Mouse (Mus musculus): ENCODE data around the gene Immp2l. TPM values are rescaled to one million over a fixed set of nuclear protein-coding genes. Genes with fewer than 3 reads are reported as not detected.

Immp2l gene
- total and polyA plus RNA-seq, 2 experiments from 2014 or later: 1.7 to 10.9 TPM

DNA sequence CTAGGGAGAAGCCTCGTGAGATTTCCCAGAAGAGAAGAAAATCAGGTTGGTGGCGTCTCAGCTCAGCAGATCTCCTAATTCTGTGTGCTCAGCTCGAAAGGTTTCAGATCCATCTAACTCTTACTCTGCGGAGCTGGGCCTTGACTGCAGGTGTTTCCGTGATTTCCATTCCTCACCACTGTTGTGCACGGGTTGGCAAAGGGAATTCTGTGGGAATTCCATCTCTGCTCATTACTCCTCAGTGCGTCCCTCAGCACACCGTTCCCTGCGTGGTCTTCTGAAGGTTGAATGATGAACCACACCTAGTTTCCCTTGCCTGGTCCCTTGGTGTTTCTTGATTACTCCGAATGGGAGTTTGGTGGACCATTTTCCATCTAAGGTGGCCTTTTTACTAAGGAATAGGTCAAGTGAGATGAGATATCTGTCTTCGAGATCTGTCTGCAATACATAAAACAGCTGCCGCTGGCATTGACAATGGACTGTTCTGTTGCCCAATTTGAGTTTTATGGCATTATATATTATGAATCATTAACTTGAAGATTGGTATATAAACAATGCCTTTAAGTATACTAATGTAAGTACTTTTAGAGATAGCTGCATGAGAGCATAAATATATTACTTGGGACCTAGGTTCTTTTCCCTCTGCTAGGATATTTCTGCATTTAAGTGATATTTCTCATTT, 23.3 kb downstream of the Immp2l start:
- no peak for ATAC-seq
- Histone ChIP-seq H3K4me1 (ENCODE audit: insufficient read depth, low read length) (no peaks in the 10 kb centered on the region), H3K9me3 (ENCODE audit: low read length) (no peaks in the 10 kb centered on the region), H3K27me3 (ENCODE audit: insufficient read depth, low read length) (no peaks in the 10 kb centered on the region), H3K27ac (no peak overlapping the region), H3K4me3 (ENCODE audit: low read length) (no peak overlapping the region), H3K9ac (replicated peaks; ENCODE audit: low read length) (no peak overlapping the region), H3K36me3 (ENCODE audit: insufficient read depth, low read length) (no peaks in the 10 kb centered on the region), H3K4me2 (ENCODE audit: low read depth, low read length) (no peak overlapping the region)
- no peak for TF ChIP-seq CTCF (IDR thresholded peaks at IDR 0.05; ENCODE audit: low read depth)
- no peak for DNase-seq (ENCODE audit: low spot score)
- 87% methylated on average over 12 of the region's 12 CpGs for WGBS

DNA sequence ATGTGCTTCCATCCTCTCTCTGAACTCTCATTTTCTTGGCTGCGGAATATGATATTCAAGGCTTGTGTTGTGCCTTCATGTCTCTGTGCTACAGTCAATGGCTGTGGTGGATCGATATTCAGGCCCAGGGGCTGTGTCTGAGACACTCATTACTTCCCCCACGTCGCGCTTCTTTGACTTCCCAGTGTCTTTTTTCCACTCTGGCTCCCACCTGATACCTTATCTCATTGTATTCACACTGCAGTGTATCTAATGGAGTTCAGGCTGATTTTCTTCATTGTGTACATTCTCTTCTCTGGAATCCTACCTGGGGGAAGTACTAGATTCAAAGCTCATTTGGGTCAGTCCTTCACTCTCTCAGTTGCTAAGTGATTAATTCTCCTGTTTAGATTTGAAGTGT, 27.1 kb downstream of the Immp2l start:
- Histone ChIP-seq H3K27ac (no peak overlapping the region), H3K4me2 (ENCODE audit: low read depth, low read length) (no peak overlapping the region), H3K9ac (replicated peaks; ENCODE audit: low read length) (no peak overlapping the region), H3K4me3 (ENCODE audit: low read length) (no peak overlapping the region), H3K9me3 (ENCODE audit: low read length) (no peaks in the 10 kb centered on the region), H3K36me3 (ENCODE audit: insufficient read depth, low read length) (no peaks in the 10 kb centered on the region), H3K27me3 (ENCODE audit: insufficient read depth, low read length) (no peaks in the 10 kb centered on the region), H3K4me1 (ENCODE audit: insufficient read depth, low read length) (no peaks in the 10 kb centered on the region)
- no peak for TF ChIP-seq CTCF (IDR thresholded peaks at IDR 0.05; ENCODE audit: low read depth)
- ATAC-seq: no peak
- WGBS: 76% methylated on average over 5 of the region's 5 CpGs
- no peak for DNase-seq (ENCODE audit: low spot score)

DNA sequence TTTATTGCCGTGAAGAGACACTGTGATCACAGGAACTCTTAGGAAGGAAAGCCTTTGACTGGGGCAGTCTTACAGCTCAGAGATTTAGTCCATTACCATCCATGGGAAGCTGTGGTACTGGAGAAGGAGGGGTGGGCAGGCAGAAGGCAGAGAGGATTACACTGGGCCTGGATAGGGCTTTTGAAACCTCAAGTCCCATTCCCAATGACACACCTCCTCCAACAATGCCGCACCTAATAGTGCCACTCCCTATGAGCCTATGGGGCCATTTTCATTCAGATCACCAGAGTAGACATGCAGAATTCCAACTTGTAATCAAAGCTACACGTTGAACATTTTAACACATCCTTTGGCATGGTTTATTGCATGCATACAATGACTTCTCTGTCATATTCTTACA, 29.0 kb downstream of the Immp2l start:
- no peaks in the 10 kb centered on the region for H3K4me1 ChIP-seq (ENCODE audit: insufficient read depth, low read length)
- TF ChIP-seq CTCF (IDR thresholded peaks at IDR 0.05; ENCODE audit: low read depth): no peak
- no peak overlapping the region for H3K9ac ChIP-seq (replicated peaks; ENCODE audit: low read length)
- DNase-seq (ENCODE audit: low spot score) (no peak), ATAC-seq (no peak)
- H3K27me3 ChIP-seq (ENCODE audit: insufficient read depth, low read length): no peaks in the 10 kb centered on the region
- H3K27ac ChIP-seq: no peak overlapping the region
- no peaks in the 10 kb centered on the region for H3K36me3 ChIP-seq (ENCODE audit: insufficient read depth, low read length)
- no peak overlapping the region for H3K4me2 ChIP-seq (ENCODE audit: low read depth, low read length)
- WGBS: 83% methylated on average over 3 of the region's 3 CpGs
- no peak overlapping the region for H3K4me3 ChIP-seq (ENCODE audit: low read length)
- no peaks in the 10 kb centered on the region for H3K9me3 ChIP-seq (ENCODE audit: low read length)

DNA sequence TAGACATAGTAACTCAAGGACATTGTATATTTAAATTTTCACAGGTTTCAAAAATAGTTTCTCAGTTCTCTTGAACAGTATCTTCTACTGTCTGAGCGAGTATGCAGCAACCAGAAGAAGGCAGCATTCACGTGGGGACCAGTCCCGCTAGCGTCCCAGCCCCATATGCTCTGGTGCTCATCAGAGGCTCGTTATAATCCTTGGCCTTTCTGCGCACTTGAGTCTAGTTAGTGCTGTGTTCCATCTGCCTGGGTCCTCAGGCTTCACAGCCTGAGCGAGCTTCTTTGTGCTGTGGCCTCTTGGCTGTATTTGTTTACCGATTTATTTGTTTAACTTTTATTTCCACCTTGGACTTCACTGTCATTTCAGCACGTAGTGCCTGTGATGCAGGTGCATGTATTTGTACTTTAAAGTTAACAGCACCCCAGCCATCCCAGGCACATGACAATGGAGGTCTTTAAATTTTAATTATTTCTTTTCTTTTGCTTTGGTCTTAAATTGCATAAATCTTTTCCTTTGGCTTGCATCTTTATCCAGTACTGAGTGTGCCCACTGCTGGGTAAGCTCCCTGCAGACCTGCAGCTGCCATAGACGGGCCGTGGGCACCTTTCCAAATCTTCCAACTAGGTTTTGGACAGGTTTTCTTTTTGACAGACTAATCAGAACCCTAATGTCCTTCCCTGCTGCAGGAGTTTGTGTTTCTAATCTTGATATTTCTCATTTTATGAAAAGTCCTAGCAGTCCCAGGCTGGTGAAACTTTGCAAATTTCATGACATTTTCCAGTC, 30.3 kb downstream of the Immp2l start:
- Histone ChIP-seq H3K9ac (replicated peaks; ENCODE audit: low read length) (no peak overlapping the region), H3K36me3 (ENCODE audit: insufficient read depth, low read length) (no peaks in the 10 kb centered on the region), H3K27me3 (ENCODE audit: insufficient read depth, low read length) (no peaks in the 10 kb centered on the region), H3K4me3 (ENCODE audit: low read length) (no peak overlapping the region), H3K4me2 (ENCODE audit: low read depth, low read length) (no peak overlapping the region), H3K9me3 (ENCODE audit: low read length) (no peaks in the 10 kb centered on the region), H3K4me1 (ENCODE audit: insufficient read depth, low read length) (no peaks in the 10 kb centered on the region), H3K27ac (no peak overlapping the region)
- no peak for TF ChIP-seq CTCF (IDR thresholded peaks at IDR 0.05; ENCODE audit: low read depth)
- WGBS: 54% methylated on average over 11 of the region's 11 CpGs
- ATAC-seq: peak; percentile 40; the same call in 1 of the 2 replicates
- peak; percentile 52 for DNase-seq (ENCODE audit: low spot score)

DNA sequence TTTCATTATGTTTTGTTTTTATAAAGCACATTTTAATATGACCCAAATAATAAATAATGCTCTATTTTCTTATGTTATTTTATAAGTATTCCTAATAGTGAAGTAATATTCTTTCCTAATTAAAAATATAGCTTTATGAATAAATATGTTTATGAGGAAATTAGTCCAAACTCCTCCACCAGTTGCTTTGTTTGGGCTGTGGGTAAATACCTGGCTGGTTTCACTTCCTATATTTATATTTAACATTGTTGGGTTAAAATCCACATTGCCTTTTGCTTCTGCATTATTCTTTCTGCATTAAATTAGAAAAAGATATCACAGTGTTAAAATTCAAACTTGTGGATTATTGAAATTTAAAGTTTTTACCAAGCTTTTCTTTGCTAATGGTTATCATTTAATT, 32.1 kb downstream of the Immp2l start:
- Histone ChIP-seq H3K4me2 (ENCODE audit: low read depth, low read length) (no peak overlapping the region), H3K36me3 (ENCODE audit: insufficient read depth, low read length) (no peaks in the 10 kb centered on the region), H3K27ac (no peak overlapping the region), H3K4me3 (ENCODE audit: low read length) (no peak overlapping the region), H3K9ac (replicated peaks; ENCODE audit: low read length) (no peak overlapping the region), H3K9me3 (ENCODE audit: low read length) (no peaks in the 10 kb centered on the region), H3K4me1 (ENCODE audit: insufficient read depth, low read length) (no peaks in the 10 kb centered on the region), H3K27me3 (ENCODE audit: insufficient read depth, low read length) (no peaks in the 10 kb centered on the region)
- DNase-seq (ENCODE audit: low spot score) (no peak), ATAC-seq (no peak)
- no peak for TF ChIP-seq CTCF (IDR thresholded peaks at IDR 0.05; ENCODE audit: low read depth)

DNA sequence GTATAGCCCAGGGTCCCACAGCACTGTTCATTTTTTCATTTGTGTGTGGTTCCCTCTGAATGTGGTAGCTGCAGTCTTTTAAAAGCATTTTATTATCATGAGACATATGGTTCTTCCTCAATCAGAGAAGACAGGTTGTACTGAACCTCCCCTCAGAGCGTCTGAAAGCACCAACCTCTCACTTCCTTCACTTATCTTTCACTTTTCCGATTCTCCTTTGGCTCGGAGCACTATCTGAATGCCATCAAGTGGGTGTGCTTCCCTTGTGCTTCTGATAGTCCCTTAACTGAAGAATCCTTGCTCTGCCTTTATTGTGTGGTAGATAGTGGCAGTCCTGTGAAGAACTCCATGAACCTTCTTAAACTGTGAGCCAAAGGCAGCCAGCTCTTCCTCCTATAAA, 39.4 kb downstream of the Immp2l start:
- H3K9me3 ChIP-seq (ENCODE audit: low read length): no peaks in the 10 kb centered on the region
- no peaks in the 10 kb centered on the region for H3K4me1 ChIP-seq (ENCODE audit: insufficient read depth, low read length)
- H3K27me3 ChIP-seq (ENCODE audit: insufficient read depth, low read length): no peaks in the 10 kb centered on the region
- H3K9ac ChIP-seq (replicated peaks; ENCODE audit: low read length): no peak overlapping the region
- H3K27ac ChIP-seq: no peak overlapping the region
- DNase-seq (ENCODE audit: low spot score) (no peak), ATAC-seq (no peak)
- no peak overlapping the region for H3K4me3 ChIP-seq (ENCODE audit: low read length)
- 92% methylated on average over 3 of the region's 3 CpGs for WGBS
- TF ChIP-seq CTCF (IDR thresholded peaks at IDR 0.05; ENCODE audit: low read depth): no peak
- H3K4me2 ChIP-seq (ENCODE audit: low read depth, low read length): no peak overlapping the region
- no peaks in the 10 kb centered on the region for H3K36me3 ChIP-seq (ENCODE audit: insufficient read depth, low read length)

DNA sequence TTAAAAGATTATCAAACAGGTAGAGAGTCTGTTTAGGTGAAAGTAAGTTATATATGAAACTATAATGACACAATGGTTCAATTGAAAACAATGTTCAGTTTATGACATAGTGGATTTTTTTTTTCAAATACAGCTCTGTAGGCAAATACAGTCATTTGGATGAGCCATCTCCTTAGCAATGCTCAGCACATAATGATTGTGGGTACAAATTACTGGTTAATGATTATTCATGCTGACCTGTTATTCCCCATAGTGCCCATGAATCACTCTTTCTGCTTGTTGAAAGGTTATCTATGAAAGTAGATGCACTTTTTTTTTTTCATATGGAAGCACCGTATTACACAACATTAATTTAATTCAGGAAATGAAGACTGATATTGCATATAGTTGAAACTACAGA, 58.0 kb downstream of the Immp2l start:
- 73% methylated on average over 1 of the region's 1 CpGs for WGBS
- no peak overlapping the region for H3K4me2 ChIP-seq (ENCODE audit: low read depth, low read length)
- peaks cover 3% of the 10 kb centered on the region; the same call in 1 of the 2 replicates for H3K9me3 ChIP-seq (ENCODE audit: low read length)
- no peak overlapping the region for H3K4me3 ChIP-seq (ENCODE audit: low read length)
- DNase-seq (ENCODE audit: low spot score) (no peak), ATAC-seq (no peak)
- no peak overlapping the region for H3K9ac ChIP-seq (replicated peaks; ENCODE audit: low read length)
- H3K36me3 ChIP-seq (ENCODE audit: insufficient read depth, low read length): no peaks in the 10 kb centered on the region
- TF ChIP-seq CTCF (IDR thresholded peaks at IDR 0.05; ENCODE audit: low read depth): no peak
- no peaks in the 10 kb centered on the region for H3K4me1 ChIP-seq (ENCODE audit: insufficient read depth, low read length)
- H3K27me3 ChIP-seq (ENCODE audit: insufficient read depth, low read length): no peaks in the 10 kb centered on the region
- no peak overlapping the region for H3K27ac ChIP-seq

All from hindbrain, postnatal 0 days (tissue).